Mouse (Mus musculus): ENCODE results near the gene Acss2.
"Not testable (repeated sequence)": the region's sequence is repeated elsewhere in the genome, so short reads cannot be mapped to it uniquely, and the experiment has no call there.

The Acss2 gene

DNA sequence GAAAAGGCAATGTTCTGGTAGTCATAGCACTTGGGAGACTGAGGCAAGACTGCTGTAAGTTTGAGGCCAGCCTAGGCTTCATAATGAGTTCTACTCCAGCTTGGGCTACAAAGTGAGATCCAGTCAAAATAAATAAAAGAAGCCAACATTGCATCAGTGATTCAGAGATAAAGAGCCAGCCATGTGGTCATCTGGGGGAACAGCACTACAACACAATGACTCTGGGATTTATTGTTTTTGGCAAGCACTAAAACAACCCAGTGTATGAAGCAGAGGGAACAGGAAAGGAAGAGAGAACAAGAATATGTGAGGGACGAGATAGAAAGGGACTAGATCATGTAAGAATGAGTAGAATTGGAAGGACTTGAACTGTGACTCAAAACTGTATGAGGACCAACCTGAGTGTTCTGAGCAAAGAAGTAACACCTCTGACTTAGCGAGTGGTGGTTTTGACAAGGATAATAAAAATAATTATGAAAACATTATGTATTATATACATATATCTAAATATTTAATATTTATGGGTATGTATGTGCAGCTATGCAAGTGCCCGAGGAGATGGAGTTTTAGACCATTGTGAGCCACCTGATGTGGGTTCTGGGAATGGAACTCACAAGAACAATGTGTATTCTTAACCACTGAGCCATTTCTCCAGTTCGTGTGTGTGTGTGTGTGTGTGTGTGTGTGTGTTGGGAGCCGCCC is 20.2 kb downstream of the Acss2 start:
- intact Hi-C loops (cut with DNase I), result no loop called here

- intact Hi-C loops (cut with DNase I), result not testable (repeated sequence)
Measured at GRCm38 (mm10) chr2:155538463-155539057, 20.8 kb downstream of the Acss2 start.

GRCm38 (mm10) chr2:155539696-155540095 is 21.9 kb downstream of the Acss2 start:
- intact Hi-C loops (cut with DNase I), result no loop called here

GRCm38 (mm10) chr2:155540822-155541458 is 23.2 kb downstream of the Acss2 start:
- intact Hi-C loops (cut with DNase I), result no loop called here

- intact Hi-C loops (cut with DNase I), result no loop called here
Measured at GRCm38 (mm10) chr2:155546955-155547354, 29.2 kb downstream of the Acss2 start.

DNA sequence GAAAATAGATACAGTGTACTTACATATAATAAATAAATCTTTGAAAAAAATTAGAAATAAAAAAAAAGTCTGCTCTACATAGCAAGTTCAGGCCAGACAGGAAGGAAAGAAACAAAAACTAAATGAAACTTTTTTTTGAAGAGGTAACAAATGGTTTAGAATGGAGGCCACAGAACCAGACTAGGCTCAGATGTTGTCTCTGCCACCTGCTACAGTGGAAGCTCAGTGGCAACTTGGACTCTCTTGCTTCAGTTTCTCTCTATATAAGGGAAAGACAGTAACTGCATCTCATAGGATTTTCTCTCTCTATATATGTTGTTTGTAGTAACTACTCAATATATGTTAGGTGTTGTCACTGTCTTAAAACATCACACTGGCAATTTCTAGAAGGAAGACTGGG is 34.6 kb downstream of the Acss2 start:
- intact Hi-C loops (cut with DNase I), result no loop called here

GRCm38 (mm10) chr2:155552949-155553354 is 35.2 kb downstream of the Acss2 start:
- intact Hi-C loops (cut with DNase I), result no loop called here

DNA sequence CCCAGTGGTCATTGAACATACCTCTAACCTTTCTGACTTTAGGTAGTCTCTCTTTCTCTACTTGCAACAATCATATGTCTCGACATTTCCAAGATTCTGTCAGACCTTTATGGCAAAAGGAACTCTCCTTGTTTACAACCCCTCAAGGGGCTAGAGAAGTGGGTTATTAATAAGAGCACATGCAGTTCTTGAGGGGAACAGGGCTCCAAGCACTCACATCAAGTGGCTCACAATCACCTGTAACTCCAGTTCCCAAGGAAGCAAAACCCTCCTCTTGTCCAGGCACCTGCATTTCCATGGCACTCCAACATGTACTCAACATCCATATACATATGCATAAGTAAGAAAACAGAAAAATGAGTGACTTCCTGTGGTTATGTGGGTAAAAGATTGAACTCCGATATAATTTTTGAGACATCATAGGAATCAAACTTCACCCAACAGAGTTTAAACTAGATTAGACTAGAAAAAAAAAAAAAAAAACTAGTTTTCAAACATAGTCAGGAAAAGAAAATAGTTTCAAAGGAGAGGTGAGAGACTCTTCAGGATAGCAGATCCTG is 36.8 kb downstream of the Acss2 start:
- intact Hi-C loops (cut with DNase I), result no loop called here

DNA sequence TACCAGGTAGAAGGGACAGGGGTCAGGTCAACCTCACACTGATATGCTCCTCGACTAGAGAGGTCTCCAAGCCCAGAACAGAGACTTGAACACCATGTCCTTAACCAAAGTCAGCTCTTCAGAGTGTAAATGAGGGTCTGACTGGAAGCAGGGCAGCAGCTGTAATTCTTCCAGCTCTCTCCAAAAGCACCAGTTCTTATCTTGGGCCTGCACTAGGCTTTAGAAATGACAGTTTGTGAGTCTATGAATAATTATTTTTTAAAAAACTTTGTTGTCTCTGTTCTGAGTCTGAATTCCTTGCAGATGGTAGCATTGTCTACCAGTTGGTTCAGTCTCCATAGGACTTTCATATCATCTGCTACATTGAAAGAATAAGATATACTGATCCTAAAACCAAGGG is 44.5 kb downstream of the Acss2 start:
- intact Hi-C loops (cut with DNase I), result no loop called here

DNA sequence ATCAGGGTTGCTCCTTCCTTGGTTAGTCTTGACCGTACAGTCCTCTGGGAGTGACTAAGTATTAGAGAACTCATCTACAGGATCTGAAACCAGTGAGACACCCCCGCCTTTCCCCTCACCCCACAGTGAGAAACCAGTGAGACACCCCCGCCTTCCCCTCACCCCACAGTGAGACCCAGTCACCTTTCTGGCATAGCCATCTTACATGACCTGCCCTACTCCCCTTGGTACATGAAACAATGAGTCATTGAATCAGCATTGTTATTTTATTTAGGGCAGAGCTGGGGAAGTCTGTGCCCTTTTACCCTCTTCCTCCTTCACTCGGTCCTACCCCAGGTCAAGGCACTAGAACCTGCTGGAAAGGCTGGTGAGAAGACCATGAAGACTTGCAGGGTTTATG is 45.2 kb downstream of the Acss2 start:
- intact Hi-C loops (cut with DNase I), result no loop called here

GRCm38 (mm10) chr2:155567751-155568150 is 50.0 kb downstream of the Acss2 start:
- intact Hi-C loops (cut with DNase I), result no loop called here

DNA sequence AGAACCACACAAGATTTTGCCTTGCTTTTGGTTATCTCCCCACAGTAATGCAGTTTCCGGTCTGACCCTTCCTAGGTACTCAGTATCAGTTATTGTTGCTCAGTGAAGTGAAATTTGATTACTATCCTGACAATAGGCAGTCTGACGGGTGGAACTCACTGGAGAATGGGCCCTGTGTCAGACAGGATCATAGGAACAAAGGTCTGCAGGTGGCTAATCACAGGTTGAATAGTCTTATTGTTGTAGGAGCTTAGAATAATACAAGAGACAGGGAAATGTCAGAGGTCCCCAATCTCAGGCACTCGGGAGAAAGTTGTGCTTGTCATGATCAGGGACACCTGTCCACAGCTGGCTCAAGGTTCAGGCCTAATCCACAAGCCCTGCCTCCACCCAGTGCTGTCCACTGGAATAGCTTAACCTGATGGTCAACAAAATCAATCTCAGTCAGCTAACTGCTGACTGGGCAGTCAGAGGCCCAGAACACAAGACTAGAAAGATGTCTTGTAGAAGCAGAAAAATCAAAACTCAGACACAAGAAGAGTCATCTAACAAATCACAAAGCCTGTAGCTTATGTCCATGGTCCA is 51.6 kb downstream of the Acss2 start:
- intact Hi-C loops (cut with DNase I), result no loop called here

- intact Hi-C loops (cut with DNase I), result no loop called here
Measured at GRCm38 (mm10) chr2:155573001-155573400, 55.3 kb downstream of the Acss2 start.

- intact Hi-C loops (cut with DNase I), result no loop called here
Measured at GRCm38 (mm10) chr2:155573996-155574395, 56.2 kb downstream of the Acss2 start.

- intact Hi-C loops (cut with DNase I), result no loop called here
Measured at GRCm38 (mm10) chr2:155574700-155575099, 57.0 kb downstream of the Acss2 start.

GRCm38 (mm10) chr2:155576656-155577055 is 58.9 kb downstream of the Acss2 start:
- intact Hi-C loops (cut with DNase I), result no loop called here

DNA sequence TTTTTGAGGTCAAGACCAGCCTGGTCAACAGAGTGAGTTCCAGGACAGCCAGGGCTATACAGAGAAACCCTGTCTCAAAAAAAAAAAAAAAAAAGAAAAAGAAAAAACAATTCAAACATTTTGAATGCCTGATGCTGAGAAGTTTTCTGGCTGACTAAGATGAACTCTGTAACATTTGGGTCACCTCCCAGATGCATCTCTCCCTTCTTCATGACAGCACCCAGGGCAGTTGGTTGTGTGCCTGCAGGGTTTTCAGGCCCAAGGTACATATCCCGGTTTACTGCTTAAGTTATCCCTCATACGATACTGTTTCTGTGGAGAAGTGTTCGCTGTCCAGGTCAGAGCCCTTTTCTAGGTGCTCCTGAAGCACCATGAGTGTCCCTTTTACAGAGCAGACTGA is 62.6 kb downstream of the Acss2 start:
- intact Hi-C loops (cut with DNase I), result no loop called here

- intact Hi-C loops (cut with DNase I), result no loop called here
Measured at GRCm38 (mm10) chr2:155582384-155582995, 64.7 kb downstream of the Acss2 start.

DNA sequence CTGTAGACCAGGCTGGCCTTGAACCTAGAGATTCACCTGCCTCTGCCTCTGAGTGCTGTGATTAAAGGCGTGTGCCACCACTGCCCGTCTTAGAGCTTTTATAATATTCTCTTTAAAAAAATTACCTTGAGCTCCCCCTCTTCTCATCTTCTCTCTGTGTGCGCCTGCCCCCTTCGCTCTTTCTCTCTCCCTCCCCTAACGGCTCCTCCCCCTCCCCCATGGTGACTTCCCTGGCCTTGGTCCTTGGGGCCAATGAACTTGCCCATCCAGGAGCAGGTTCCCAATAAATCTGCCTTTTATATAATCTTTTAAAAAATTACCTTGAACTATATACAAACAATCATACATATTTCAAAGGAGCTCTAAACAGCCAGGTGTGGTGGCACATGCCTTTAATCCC is 65.2 kb downstream of the Acss2 start:
- intact Hi-C loops (cut with DNase I), result no loop called here

DNA sequence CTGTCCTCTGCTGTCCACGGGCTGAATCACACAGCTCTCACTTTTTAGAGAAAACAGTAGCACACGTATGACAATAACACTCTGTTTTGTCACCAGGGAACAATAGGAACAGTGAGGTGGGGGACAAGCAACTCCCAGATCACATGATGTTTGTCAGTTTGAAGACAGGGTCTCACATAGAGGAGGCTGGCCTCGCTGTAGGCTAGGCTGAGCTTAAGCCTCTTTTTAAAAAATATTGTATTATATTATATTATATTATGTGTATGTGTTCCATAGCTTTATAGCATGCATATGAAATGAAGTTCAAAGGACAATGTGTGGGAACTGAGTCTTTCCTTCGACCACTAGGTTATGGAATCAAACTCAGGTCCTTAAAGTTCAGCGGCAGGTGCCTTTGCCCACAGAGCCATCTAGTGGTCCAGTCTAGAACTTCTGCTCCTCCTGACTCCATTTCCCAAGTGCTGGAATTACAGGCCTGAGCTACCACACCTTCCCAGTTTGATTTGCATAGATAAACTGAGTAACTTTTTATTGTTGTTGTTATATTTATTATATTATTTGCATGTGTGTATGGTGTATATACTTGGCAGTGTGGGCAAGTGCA is 66.3 kb downstream of the Acss2 start:
- intact Hi-C loops (cut with DNase I), result loop anchor here (1.0 kb wide), 1 partner anchor 69 kb away; no protein-coding TSS in a partner anchor

DNA sequence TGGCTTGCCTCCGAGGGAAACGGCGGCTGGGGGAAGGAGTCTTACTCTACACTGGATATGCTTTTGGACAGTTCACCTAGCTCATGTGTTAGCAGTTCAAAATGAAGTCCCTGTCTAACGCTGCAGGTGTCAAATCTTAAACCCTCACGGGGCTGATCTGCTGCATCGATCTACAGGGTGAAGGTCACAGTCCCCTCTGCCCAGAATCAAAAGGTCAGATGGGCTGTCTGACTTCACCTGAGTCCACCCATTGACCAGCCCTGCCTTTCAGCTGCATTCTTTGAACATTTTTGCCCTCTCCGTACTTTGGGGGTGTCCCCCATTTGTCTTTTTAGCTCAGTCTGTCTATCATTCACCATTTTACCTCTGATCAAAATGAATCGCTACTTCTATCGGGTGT is 67.3 kb downstream of the Acss2 start:
- intact Hi-C loops (cut with DNase I), result no loop called here
